Mouse (Mus musculus) megakaryocyte-erythroid progenitor cell, adult 5-6 weeks (primary cell): ENCODE results near the gene Armc9. TPM values are rescaled to one million over a fixed set of nuclear protein-coding genes. Genes with fewer than 3 reads are reported as not detected.

Experiments
- ATAC-seq: replicated peaks from 2 replicates; pipeline ENCODE4 v1.8.0; 2016; ENCODE audit warnings: mild to moderate bottlenecking, inconsistent platforms; ENCODE audit not compliant: severe bottlenecking, poor library complexity, low FRiP score, low TSS enrichment
- total RNA-seq, 2 experiments: library from RNA; stranded (forward) in 1 of 2; stranded (reverse) in 1 of 2; fragments of 200-1000, 215-1000 nt in 1 of 2; fragments of >200 nt in 1 of 2; fragmentation: Nextera tagmentation in 1 of 2; gene quantifications; 2 replicates each; pipeline ENCODE4 v1.2.3; 2014 to 2017

The Armc9 gene
- total RNA-seq, 2 experiments from 2014 or later, result 8.8 to 25.4 TPM

- ATAC-seq, result peak; percentile 85
Observed at GRCm38 (mm10) chr1:86160479-86160878, 5.9 kb downstream of the Armc9 start.

GRCm38 (mm10) chr1:86161061-86161460 lies 6.5 kb downstream of the Armc9 start:
- peak; percentile 88 for ATAC-seq

- no peak for ATAC-seq
Observed at GRCm38 (mm10) chr1:86174602-86175001, 20.0 kb downstream of the Armc9 start.

GRCm38 (mm10) chr1:86176066-86176465 lies 21.5 kb downstream of the Armc9 start:
- ATAC-seq, result no peak

- peak; percentile 76 for ATAC-seq
Observed at GRCm38 (mm10) chr1:86178462-86179253, 24.1 kb downstream of the Armc9 start.

- ATAC-seq, result peak; percentile 62
Observed at GRCm38 (mm10) chr1:86182004-86182709, 27.6 kb downstream of the Armc9 start.

- ATAC-seq, result no peak
Observed at GRCm38 (mm10) chr1:86183577-86184263, 29.1 kb downstream of the Armc9 start.

- no peak for ATAC-seq
Observed at GRCm38 (mm10) chr1:86186762-86187161, 32.2 kb downstream of the Armc9 start.

GRCm38 (mm10) chr1:86187856-86188255 lies 33.3 kb downstream of the Armc9 start:
- no peak for ATAC-seq

GRCm38 (mm10) chr1:86188271-86188670 lies 33.7 kb downstream of the Armc9 start:
- ATAC-seq, result no peak

- peak; percentile 38; the same call in 1 of the 2 replicates for ATAC-seq
Observed at GRCm38 (mm10) chr1:86189034-86189702, 34.6 kb downstream of the Armc9 start.

- no peak for ATAC-seq
Observed at GRCm38 (mm10) chr1:86190843-86191242, 36.3 kb downstream of the Armc9 start.

GRCm38 (mm10) chr1:86194044-86194443 lies 39.5 kb downstream of the Armc9 start:
- no peak for ATAC-seq

- ATAC-seq, result no peak
Observed at GRCm38 (mm10) chr1:86198276-86198675, 43.7 kb downstream of the Armc9 start.

- no peak for ATAC-seq
Observed at GRCm38 (mm10) chr1:86199026-86199425, 44.4 kb downstream of the Armc9 start.

- ATAC-seq, result no peak
Observed at GRCm38 (mm10) chr1:86201312-86201711, 46.7 kb downstream of the Armc9 start.

GRCm38 (mm10) chr1:86202617-86203219 lies 48.1 kb downstream of the Armc9 start:
- no peak for ATAC-seq

GRCm38 (mm10) chr1:86210676-86211075 lies 56.1 kb downstream of the Armc9 start:
- ATAC-seq, result no peak

GRCm38 (mm10) chr1:86211498-86211897 lies 56.9 kb downstream of the Armc9 start:
- ATAC-seq, result peak; percentile 82
